Mouse (Mus musculus): ENCODE measurements around the gene Grik1.

DNA sequence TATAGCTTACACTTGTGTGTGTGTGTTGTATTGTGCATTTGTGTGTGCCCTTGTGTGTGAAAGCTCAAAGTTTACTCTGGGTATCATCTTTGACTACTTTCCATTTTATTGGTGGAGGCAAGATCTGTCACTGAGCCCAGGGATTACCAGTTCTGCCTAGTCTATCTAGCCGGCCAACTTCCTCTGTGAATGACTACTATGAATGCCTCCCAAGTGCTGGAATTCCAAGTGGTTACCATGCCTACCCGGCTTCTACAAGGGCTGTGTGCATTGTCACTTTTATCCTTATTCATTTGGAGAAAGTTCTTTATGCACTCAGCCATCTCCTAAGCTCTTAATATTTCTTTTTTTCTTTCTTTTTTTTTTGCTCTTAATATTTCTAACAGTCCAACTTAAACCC, 301.3 kb downstream of the Grik1 start:
- TF ChIP-seq POLR2A (IDR thresholded peaks at IDR 0.05; ENCODE audit: insufficient read depth, low read depth, low read length) (no peak), CTCF (IDR thresholded peaks at IDR 0.05; ENCODE audit: insufficient read depth, low read depth, low read length) (no peak)
